Mouse (Mus musculus): ENCODE results near the gene Megf6. TPM values are rescaled to one million over a fixed set of nuclear protein-coding genes. Genes with fewer than 3 reads are reported as not detected.

Gene Megf6
- 21.2 and 25.6 TPM in 2 replicates for polyA plus RNA-seq (2012; rRNA removed)

DNA sequence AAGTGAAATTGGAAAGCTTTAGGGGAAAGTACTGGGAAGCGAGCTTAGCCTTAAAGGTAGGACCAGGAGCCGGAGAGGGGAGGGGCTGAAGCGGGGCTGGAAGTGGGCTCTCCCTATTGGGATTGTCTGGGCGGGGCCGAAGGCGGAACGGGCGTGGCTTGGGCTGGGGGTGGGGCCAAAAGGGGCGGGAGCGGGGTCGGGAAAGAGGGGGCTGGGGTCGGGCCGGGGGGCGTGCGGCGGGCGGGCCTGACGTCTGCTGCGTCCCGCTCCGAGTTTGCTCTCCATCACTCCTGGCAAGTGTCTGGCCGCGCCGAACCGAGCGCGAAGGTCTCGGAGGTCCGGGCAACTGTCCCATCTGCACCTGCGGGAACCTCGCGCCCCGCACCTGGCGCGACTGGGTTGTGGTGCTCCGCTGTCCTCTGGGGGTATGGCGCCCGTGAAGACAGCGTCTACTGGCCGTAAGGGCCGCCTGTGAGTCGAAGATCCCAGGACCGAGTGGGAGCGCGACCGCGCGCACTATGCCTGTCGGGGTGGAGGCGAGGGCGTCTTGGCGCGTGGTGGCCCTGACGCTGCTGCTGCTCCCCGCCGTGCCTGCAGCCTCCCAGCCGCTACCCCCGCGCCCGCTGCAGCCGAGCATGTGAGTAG lies at the start of gene Megf6:
Gene Megf6 (plus strand): TSS at position 225 of the 645 bp plus-strand sequence.

DNA sequence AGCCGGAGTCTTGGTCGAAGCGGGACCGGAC lies 30.5 kb upstream of the Megf6 start, which contains the start of gene Trp73:
Gene Trp73 (minus strand): TSS at position 27 of the 31 bp plus-strand sequence.

DNA sequence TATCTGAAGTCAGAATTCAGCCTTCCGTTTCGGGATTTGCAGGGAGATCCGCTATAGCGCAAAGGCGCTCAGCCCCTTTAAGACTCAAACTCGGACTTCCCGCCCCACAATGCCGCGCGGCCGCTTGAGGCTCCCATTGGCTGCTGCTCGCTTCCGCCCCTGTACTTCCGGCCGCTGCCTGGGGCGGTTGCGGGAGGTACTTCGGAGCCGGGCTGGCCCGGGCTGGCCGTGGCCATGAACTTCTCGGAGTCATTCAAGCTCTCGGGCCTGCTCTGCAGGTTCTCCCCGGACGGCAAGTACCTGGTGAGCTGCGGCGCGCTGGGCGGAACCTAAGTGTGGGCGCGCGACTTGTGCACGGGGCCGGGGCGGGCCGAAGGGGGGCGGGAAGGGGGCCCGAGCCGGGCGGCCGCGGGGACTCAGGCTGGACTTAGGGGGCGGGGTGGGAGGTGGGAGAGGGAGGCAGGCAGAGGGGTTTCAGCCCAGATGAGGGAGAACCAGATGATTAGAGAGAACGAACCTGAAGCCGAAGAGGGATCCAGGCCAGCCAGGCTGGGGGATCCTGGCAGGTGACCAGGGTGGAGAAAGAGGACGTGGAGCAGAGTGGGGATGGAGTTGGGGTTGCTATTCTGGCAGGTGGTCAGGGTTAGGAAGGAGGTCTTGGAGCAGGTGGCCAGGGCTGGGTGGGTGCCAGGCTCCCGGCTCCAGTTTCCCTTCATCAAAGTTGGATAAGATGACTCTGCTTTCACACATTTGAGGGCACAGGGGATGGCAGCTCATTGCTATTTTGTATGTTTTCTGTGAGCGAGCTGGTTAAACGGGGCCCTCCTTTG lies 28.1 kb upstream of the Megf6 start, which contains the start of gene Wrap73:
Gene Wrap73 (plus strand): TSS at position 162 of the 830 bp plus-strand sequence.

DNA sequence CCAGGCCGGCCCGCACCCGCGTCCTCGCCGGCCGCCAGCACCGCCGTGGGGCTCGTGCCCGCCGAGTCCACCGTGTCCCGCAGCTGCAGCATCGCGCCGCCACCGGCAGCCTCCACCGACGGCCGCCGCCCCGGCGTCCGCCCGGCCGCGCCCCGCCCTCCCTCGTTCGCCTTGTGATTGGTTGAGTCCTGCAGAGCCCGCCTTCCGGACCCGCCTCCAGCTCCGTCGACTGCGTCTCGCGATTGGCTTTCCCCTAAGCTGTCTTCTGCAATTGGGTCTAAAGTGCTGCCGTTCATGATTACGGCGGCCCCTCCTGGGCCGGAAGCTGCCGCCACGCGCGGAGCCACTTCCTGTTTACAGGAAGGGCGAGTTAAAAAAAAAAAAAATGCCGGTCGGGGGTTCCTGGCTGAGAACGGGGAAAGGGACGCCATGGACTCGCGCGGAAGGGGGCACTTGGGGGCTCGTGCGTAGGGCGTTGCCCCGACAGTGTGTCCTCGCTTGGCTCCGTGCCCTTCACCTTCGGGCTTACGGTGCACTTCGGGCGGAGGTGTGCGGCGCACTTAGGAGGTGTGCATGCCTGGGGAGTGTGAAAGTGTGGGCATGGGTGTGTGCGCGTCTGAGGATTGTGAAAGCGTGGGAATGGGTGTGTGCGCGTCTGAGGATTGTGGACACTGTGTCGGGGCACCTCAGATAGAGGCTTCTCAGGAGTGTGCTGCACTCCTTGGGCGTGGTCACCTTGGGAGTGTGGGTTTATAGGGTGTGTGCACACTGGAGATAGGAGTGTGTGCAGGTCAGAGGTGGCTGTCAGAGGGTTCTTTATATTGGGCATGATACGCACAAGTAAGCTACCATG lies 9.8 kb upstream of the Megf6 start, which contains the start of gene Tprgl:
Gene Tprgl (minus strand): TSS at position 129 of the 853 bp plus-strand sequence.

DNA sequence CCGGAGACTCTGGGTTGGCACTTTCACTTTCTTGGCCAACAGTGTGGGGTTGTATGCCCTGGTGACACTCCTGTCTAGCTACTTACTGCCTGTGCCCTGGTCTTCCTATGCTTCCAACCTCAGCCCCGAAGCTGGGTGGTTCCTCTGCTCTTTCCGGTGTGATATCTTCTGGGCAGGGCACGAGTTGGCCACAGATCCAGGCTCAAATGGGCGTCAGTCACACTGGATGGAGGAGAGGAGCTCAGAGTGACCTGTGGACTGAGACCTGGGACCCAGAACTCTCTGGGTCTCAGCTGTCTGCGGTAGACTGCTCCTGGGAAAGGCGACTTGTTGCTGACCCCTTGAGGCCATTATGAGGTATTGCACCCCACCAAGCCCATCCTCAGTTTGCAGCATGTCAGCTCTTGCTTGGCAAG lies 130.9 kb downstream of the Megf6 start, which contains the start of gene Arhgef16:
Gene Arhgef16 (minus strand): TSS at position 211 of the 416 bp plus-strand sequence.

Other genes starting within 250 kb of the Megf6 start
- 56.9 and 75.5 TPM in 2 replicates for gene A430005L14Rik, start 213.5 kb upstream of the Megf6 start, polyA plus RNA-seq (2012; rRNA removed)
- 12.8 and 20.6 TPM in 2 replicates for gene Dffb, start 195.6 kb upstream of the Megf6 start, polyA plus RNA-seq (2012; rRNA removed)
- 14.3 and 15.2 TPM in 2 replicates for gene Cep104, start 195.5 kb upstream of the Megf6 start, polyA plus RNA-seq (2012; rRNA removed)
- 56.2 and 120 TPM in 2 replicates for gene Lrrc47, start 159.0 kb upstream of the Megf6 start, polyA plus RNA-seq (2012; rRNA removed)
- gene Smim1, start 144.5 kb upstream of the Megf6 start, polyA plus RNA-seq (2012; rRNA removed): 18.6 and 25.9 TPM in 2 replicates
- not detected in 2 replicates for gene Ccdc27, start 128.1 kb upstream of the Megf6 start, polyA plus RNA-seq (2012; rRNA removed)
- gene Trp73, start 30.5 kb upstream of the Megf6 start, polyA plus RNA-seq (2012; rRNA removed): 1.7 and 2.4 TPM in 2 replicates
- gene Wrap73, start 28.4 kb upstream of the Megf6 start, polyA plus RNA-seq (2012; rRNA removed): 40.0 and 57.3 TPM in 2 replicates
- gene Tprgl, start 10.1 kb upstream of the Megf6 start, polyA plus RNA-seq (2012; rRNA removed): 71.2 and 91.6 TPM in 2 replicates
- gene Arhgef16, start 130.9 kb downstream of the Megf6 start, polyA plus RNA-seq (2012; rRNA removed): 1.0 and 1.9 TPM in 2 replicates
- gene B230104I21Rik, start 165.4 kb downstream of the Megf6 start, polyA plus RNA-seq (2012; rRNA removed): 0.07 and 0.10 TPM in 2 replicates